Mouse (Mus musculus) cerebellum, postnatal 10 days (tissue): ENCODE data around the gene Dnm1.
"Not testable (repeated sequence)": the region's sequence is repeated elsewhere in the genome, so short reads cannot be mapped to it uniquely, and the experiment has no call there.

Experiments
- DNase-seq, 2 experiments: peaks; one replicate each; pipeline ENCODE4 v3.0.0; 2021; ENCODE audit warnings: mixed read lengths in 2 of 2

Gene Dnm1

DNA sequence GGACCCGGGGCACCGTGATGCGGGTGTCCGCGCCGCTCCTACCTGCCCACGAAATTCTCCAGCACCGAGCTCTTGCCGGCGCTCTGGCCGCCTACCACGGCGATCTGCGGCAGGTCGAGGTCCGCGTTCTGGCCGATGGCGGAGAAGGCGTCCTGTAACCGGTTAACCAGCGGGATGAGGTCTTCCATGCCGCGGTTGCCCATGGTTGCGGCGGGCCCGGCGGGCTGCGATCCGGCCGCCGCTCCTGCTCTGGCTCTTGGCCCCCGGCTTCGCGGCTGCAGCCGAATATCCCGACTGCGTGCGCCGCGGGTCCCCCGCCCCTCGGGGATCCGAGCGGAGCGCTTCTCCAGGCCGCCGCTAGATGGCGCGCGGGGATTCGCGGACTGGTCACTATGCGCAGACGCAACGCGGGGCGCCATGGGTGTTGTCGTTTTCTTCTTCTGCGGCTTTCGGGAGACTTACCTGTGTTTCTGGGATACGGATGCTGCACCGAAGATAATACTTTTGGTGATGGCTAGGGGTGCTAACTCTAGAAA lies at the start of gene Dnm1:
Dnm1 (minus strand) TSS at position 332 of the 536 bp plus-strand sequence.
- peak; percentile 97 to 98 for DNase-seq

DNA sequence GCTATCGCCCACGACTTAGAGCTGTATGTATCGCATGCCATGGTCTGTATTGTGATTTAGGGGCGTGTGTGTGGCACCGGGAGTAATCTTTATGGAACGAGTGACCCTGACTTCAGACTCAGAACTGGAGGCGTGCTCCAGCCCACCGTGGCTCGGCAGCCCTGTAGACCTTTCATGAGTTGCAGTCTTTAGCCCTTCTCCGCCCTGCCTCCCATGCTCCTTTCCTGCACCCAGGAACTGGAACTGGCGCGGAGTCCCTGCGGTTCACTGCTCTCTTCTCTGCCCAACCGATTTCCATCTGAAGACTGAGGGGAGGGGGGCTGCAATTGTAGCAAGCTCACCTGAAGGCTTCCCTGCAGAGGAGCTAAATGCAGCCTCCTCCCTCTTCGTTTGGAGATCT lies 43.6 kb upstream of the Dnm1 start:
- peak in 1 of 2 experiments; percentile 31 for DNase-seq

DNA sequence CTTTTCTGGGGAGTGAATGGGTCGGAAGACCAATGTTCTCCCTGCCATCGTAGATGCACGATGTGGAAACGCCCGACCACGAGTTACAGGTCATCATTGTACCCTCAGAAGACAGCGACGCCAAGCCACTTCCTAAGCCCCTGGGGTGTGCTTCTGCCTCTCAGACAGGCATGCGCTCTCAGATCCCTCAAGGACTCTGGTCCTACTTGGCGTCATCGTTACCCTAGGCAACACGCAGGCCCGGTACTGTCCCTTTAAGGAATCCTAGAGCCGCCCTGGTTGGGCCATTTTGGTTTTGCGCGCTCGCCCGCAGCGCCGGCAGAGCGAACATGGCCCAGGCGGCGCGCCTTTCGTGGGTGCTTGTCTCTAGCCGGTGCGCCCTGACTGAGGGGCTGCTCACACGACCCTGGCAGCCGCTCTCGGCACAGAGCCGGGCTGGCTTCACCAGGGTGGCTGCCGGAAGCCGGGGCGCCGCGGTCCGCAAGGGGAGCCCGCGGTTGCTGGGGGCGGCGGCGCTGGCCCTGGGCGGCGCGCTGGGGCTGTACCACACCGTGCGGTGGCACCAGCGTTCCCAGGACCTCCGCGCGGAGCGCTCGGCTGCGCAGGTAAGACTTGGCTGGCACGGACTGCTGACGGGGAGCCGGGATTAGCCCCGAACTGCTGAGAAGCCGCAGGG lies 42.9 kb upstream of the Dnm1 start:
- peak; percentile 90 to 94 for DNase-seq

DNA sequence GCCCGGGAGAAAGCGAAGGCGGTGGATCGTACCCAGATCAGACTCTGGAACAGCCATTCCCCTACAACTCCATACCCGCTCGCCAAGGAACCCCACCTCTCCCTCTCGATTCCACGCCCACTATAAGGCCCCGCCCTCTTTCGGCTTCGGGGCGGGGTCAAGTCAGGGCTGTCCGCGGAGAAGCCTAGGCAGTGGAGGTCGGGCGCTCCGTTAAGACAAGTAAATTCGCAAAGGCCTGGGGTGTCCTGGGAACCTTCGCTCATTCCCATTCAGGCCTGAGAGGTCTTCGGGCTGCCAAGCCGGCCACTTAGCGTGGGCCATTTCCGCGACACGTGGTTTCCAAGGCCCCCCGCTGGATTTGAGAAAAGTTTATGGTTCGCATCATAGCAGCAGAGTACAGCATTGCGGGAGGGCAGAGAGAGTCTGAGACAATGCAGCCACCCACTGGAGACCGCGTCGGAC lies 42.4 kb upstream of the Dnm1 start, which contains the start of gene Ptges2:
Ptges2 (plus strand) TSS at position 413 of the 462 bp plus-strand sequence.
- peak; percentile 96 to 97 for DNase-seq

DNA sequence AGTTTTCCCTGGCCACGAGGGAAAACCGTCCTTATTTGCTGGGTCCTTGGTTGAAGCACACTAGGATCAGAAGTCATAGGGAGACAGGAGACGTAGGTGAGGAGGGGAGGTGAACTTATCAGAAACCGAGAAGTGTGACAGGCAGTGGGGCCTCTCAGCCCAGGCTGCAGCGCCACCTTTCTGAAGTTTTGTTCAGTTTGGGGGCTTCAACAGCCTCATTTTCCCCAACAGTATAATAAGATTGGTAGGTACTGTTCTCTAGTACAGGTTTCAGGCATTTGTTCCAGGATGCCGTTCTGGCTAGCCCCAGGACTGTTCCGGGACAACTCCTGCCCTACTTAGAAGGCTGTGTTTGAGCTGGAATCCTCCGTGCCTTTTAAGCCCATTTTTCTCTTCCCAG lies 41.8 kb upstream of the Dnm1 start:
- peak; percentile 54 to 57 for DNase-seq

DNA sequence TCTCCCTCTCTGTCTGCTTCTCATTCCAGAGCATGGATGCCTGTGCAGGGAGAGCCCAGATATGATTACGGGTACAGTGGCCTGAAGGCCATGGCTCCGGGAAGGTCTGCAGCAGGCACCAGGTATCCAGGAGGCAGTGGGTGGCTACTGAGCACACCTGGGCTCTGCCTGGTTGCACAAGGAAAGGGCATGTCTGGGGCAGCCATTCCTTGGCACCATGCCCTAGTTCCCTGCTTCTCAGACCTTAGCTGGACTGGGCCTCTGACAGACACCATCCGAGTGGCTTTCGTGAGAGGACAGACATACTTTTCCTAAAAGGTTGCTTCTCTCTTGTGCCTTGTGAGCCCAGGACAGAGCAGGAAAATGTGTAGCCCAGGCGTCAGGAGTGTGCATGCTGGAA lies 38.9 kb upstream of the Dnm1 start:
- DNase-seq, result no peak

DNA sequence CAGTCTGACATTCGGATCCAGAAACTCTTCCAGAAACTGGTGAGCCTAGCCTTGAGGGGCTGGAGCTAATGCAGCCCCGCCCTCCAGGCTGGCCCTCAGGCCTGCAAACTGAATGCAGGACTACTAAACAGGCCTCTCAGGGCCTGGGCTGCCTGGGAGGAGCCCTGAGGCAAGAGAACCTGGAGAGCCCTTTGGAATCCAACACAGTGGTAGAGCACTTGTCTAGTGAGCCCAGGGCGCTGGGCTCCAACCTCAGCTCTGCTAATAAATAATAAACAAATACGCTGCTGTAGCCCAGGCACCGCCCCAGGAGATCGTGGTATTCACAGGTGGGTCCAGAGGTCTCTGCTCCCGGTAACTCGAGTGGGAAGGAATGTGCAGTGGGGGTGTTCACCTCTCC lies 37.7 kb upstream of the Dnm1 start:
- no peak for DNase-seq

DNA sequence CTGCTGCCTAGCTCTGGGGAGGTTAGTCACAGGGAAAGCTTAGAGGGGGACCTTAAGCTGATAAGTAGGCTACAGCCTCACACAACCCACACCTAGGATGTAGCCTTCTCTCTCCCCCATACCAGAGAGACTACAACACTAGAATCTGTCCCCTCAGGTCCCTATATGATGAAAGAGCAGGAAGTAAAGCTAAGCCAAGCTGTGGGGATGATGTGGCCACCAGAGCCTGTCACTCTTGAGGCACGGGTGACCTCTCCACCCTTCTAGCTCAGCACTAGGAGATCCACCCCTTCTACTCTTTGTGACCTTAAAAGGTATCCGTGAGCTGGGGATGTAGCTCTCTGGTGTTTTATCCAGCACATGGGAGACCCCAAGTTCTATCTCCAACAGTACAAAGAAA lies 36.0 kb upstream of the Dnm1 start:
- no peak for DNase-seq

DNA sequence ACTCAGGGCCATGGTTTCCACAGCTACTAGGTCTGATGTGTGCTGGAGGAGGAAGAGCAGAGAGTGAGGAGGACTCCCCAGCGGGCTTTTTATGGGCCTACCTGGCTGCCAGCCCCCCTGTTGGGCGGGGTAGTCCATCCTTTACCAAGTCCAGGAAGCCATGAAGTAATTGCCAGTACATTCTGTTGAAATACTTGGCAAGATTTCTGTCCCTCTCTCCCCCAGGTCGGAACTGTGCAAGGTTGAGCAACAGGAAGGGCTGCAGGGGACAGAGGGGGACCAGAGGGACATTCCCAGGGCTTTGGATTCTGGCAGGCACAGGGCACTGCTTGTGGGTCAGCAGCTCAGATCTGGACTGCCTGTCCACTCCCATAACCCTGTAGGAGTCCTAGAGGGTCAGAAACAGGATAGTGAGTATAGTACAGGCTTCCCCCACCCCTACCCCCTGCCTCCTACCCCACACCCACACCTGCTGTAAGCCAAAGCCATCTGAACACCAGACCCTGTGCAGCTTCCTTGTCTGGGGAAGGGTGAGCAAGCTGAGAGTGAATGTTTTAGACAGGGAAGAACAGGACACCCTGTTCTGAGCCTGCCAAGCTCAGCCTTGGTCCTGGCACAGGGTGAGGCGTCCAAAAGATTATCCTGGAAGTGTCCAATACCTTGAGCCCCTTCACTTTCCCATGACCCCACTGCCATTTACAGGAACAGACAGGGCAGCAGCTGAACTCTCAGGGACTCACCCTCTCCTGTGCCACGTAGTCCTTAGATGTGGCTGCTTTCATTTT lies 34.8 kb upstream of the Dnm1 start, which contains the start of gene Lcn2:
Lcn2 (minus strand) TSS at position 547 of the 785 bp plus-strand sequence.
- no peak for DNase-seq

DNA sequence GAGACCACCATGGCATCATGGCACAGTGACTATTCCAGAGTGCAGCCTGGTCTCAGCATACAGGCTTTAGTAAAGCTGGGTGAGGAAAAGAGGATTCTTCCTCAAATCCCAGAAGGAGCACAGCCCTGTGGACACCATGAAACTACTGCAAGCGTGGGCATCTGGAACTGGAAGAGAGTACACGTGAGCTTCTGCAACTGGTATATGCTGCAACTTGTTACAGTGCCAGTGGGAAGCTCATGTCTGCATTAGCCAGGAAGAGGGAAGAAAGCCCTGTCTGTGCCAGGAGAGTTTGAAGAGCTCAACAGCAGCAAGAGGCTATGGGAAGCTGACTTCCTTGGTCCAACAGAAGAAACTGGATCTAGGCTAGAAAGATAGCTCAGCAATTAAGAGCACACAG lies 29.6 kb upstream of the Dnm1 start:
- DNase-seq, result no peak

DNA sequence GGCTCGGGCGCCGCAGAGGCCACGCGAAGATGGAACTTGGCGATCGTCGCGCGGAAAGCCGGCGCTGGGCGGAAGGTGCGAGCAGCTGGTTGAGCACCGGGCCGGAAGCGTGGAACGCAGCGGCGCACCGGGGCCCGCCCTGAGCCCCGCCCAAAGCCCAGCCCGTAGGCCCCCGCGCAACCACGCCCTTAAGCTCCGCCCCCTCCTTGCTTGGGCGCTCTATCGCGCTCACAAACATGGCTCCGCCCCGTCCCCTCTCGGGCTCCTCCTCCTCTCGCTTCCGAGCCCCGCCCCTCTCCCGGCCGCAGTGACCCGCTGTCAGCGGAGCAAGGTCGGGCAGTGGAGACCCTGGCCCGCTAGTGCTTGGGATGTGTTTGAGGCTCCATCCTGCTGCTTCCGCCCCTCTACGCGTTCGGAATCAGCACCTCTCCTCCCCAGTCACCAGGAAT lies 28.7 kb upstream of the Dnm1 start, which contains the start of gene 1110008P14Rik:
1110008P14Rik (minus strand) TSS at position 164 of the 449 bp plus-strand sequence.
- peak; percentile 97 to 98 for DNase-seq

DNA sequence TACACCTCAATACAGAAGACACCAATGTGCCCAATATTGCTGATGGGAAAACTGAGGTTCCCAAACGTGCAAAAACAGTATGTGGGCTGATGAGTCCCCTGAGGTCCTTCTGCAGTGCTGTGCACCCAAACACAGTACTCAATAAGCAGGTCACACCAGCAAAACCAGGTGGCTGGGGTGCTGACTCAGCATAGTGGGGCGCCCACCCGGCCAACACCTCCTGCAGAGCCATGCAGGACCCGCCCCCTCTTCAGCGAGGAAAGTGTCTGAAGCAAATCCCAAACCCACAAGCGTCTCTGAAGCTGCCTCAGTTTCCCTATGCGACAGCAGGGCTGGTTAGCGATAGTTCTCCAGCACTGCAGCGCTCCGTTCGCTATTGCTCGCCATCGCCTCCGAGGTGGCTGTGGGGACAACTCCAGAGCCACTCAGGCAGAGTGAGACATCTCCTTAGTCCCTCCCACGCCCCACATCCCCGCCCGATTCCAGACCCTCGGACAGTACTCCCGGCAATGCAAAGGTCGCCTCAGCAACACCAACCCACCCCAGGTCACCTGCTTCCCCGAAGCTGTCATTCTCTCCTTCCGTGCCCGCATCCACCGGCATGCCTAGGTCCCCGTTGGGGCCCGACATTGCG lies 28.1 kb upstream of the Dnm1 start:
- DNase-seq, result no peak

DNA sequence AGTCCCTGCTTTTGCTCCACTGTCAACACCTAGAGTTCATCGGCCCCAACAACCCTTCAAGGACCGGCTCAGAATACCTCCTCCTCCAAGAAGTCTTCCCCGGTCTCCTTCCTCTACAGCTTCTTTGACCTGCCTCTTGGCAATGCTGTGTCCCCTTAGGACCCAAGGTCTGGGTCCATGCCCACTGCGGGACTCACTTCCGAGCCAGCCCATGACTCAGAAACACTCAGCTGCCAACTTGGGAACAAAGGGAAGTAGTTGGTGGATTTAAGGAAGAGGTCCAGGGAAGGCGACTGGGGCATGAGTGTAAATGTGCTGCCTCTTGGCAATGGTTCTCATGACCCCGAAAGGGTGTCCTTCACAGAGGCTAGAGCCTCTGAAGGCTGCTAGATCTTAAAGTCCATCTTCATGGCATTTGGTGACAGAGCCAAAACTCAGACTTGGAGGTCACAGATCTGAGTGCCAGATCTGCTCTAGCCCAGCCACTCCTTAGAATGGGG lies 26.9 kb upstream of the Dnm1 start:
- peak in 1 of 2 experiments; percentile 38 for DNase-seq

DNA sequence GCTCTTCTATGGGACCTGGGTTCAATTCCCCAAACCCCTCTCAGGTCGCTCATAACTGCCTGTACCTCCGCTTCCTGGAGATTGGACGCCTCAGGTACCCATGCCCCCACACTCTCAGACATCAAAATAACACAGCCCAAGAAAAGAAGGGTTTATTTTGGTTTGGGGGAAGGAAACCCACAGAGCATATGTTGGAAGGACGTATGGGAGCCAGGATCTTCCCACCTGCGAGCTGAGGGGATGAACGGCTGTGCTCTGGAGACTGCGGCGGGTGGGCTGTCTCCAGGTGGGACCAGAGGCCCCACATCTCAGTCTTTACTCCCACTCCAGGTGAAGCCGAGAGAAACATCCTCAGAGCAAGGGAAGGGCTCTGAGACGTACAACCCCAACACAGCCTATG lies 23.8 kb upstream of the Dnm1 start:
- DNase-seq, result no peak

DNA sequence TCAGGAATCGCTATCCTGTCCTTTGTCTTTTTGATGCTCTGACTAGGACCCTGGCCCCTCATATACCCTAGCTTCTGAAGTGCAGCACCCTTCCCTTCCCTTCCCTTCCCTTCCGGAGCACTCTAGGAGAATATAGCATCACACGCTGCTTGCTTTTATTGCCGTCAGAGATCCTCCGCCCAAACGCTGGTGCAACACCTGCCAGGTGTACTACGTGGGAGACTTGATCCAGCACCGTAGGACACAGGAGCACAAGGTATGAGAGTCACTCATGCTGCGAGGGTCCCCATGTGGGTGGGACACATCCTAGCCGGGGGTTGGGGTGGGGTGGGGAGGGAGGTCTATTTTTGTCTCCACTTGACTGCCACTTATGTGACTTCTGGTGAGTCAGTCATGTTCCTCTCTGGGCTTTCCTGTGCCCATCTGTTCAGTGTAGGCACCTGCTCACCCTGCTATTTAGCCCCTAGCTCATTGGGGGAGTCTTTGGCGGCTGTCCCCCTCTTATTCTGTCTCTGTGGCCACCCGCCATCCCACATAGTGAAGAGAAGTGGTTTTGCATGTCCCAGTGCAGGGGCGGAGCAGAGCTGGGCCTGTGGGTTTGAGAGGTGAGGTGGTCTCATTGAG lies 22.3 kb upstream of the Dnm1 start:
- DNase-seq, result no peak

DNA sequence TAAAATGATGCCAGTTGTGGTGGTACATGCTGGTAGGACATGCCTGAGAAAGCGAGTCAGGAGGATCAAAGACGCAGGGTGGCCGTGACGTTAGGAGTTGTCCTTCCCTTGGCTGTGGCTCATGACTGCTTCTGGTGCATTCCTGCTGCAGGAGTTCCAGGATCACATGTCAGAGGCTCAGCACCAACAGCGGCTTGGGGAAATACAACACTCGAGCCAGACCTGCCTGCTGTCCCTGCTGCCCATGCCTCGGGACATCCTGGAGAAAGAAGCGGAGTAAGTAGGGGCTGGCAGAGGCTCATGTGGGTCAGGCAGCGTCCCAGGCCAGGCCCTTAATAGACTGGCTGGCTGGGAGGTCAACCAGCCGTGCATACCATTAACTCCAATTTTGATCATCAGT lies 21.1 kb upstream of the Dnm1 start:
- DNase-seq, result no peak

DNA sequence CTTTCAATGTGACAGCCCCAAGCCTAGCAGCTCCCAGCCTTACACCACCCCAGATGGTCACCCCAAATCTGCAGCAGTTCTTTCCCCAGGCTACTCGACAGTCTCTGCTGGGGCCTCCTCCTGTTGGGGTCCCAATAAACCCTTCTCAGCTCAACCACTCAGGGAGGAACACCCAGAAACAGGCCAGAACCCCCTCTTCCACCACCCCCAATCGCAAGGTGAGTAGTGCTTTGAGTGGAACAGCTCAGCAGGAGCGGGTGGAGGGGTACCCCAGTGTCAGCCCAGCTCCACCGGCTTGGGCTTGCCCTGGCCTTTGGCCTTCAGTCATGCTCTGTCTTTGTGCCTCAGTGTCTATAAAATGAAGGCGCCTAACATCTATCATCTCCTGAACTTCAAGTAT lies 14.2 kb upstream of the Dnm1 start:
- DNase-seq, result no peak

DNA sequence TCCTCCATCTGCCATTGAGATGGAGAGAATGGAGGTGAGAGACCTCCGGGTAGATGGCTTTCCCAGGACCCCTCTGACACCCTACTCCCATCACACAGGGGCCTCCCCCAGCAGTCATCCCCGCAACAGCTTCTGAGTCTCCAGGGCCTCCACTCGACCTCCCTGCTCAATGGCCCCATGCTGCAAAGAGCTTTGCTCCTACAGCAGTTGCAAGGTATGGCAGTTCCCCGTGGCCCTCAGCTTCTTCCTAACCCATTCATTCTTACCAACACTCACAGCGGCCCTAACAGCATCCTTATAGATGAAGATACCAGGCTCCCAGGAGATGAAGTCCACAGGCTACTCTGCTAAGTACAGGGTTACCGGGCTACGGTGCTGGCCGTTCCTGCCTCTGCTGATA lies 11.0 kb upstream of the Dnm1 start:
- DNase-seq, result no peak

DNA sequence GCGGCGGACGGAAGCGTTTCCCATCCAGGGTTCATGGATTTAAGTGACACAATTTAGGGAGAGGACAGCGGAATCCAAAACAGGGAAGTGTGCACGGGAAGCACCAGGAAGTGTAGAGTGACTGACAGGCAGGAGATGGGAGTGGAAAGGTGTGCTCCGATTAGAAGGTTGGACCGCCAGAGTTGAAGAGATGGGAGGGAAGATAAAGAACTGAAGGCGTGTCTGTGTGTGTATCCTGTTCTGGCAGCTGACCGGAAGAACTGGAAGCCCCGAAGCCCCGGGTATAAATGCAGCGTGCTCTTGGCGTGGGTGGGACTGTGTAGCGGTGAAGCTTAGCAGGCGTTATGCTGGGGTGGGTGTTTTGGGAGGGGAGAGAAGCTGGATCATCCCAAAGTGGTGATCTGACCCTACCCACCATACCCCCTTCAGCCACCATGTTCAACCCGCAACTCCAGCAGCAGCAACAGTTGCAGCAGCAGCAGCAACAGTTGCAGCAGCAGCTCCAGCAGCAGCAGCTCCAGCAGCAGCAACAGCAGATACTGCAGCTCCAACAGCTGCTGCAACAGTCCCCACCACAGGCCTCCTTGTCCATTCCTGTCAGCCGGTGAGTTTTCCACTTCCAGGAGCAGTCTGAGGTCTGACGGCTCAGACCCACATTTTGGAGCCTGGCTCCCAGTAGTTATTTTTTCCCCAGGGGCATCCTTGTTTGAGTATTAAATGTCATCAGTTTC lies 10.4 kb upstream of the Dnm1 start:
- DNase-seq, result no peak

DNA sequence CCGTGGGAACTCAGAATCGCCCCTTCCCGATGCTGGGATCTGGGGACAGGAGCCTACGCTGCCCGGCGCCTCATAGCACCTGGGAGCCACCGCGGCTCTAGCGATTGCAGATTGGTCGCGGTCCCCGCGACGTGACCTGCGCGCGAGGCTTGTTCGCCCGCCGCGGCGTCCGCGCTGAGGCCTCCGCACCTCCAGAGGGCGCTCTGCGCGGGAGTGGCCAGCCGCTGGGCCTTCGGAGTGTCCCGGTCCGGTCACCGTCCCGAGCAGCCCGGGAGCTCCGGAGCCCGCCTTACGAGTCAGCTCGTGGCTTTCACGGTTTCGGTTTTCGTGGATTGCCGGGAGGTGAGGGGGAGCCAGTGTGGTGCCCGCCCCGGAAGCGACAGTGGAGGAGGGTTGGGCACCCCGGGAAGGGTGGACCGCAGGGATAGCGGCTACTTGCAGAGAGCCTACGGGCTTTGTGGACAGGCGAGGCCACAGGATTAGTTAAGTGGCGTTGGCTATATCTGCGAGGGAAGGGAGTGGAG lies 9.7 kb upstream of the Dnm1 start:
- DNase-seq, result peak; percentile 97

DNA sequence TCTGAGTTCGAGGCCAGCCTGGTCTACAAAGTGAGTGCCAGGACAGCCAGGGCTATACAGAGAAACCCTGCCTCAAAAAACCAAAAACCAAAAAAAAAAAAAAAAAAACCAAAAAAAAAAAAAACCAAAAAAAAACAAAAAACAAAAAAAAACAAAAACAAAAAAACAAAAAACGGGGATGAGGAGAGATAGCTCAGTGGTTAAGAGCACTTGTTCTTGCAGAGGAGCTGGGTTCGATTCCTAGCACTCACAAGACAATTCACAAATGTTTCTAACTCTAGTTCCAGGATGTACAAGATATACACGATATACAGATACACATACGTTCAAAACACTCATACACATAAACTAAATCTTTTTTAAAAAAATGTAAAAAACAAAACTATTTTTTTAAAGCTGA lies 9.1 kb upstream of the Dnm1 start:
- DNase-seq, result not testable (repeated sequence)
